Mouse (Mus musculus) limb, embryonic 12.5 days (tissue): Measurements from ENCODE around the gene Cwc25. TPM values are rescaled to one million over a fixed set of nuclear protein-coding genes. Genes with fewer than 3 reads are reported as not detected.

Experiments
- ATAC-seq: fragments of 200-750 bp; cut with Nextera tagmentation; 2 replicates; pipeline ENCODE4 v1.8.0; 2017; ENCODE audit warnings: low read depth, moderate TSS enrichment; ENCODE audit not compliant: insufficient number of reproducible peaks, insufficient read depth, low FRiP score, low TSS enrichment
- H3K27ac ChIP-seq: fragments of 300-500 bp; sonication (generic); 2 replicates; pipeline ENCODE4 v1.5.1; 2016; ENCODE audit warnings: mild to moderate bottlenecking, moderate library complexity
- H3K27me3 ChIP-seq: fragments of 300-500 bp; sonication (generic); 2 replicates; pipeline ENCODE4 v1.6.1; 2016; ENCODE audit warnings: mild to moderate bottlenecking, moderate library complexity
- H3K36me3 ChIP-seq: fragments of 300-500 bp; sonication (generic); 2 replicates; pipeline ENCODE4 v1.6.1; 2016; ENCODE audit warnings: mild to moderate bottlenecking, moderate library complexity
- H3K4me1 ChIP-seq: fragments of 300-500 bp; sonication (generic); replicated peaks from 2 replicates; pipeline ENCODE4 v1.6.1; 2016
- H3K4me2 ChIP-seq: fragments of 300-500 bp; sonication (generic); 2 replicates; pipeline ENCODE4 v1.6.1; 2016; ENCODE audit warnings: mild to moderate bottlenecking, moderate library complexity
- H3K4me3 ChIP-seq: fragments of 300-500 bp; sonication (generic); replicated peaks from 2 replicates; pipeline ENCODE4 v1.5.1; 2016; ENCODE audit warnings: mild to moderate bottlenecking
- H3K9ac ChIP-seq: fragments of 300-500 bp; sonication (generic); replicated peaks from 2 replicates; pipeline ENCODE4 v1.6.1; 2016; ENCODE audit warnings: mild to moderate bottlenecking, moderate library complexity
- H3K9me3 ChIP-seq: fragments of 300-500 bp; sonication (generic); 2 replicates; pipeline ENCODE4 v1.6.1; 2016; ENCODE audit warnings: mild to moderate bottlenecking, moderate library complexity
- WGBS: fragments of 180-500 bp; shearing (Covaris S2); methylation state at CpG from one replicate; pipeline ENCODE4 v1.1.7; 2016; 5-methylcytosine and 5-hydroxymethylcytosine counted together
- microRNA-seq: library from miRNA; unstranded; fragments of <30 nt; microRNA quantifications from one replicate; pipeline ENCODE4, GENCODE M21; 2017
- polyA plus RNA-seq: library from polyadenylated mRNA; unstranded; fragments of >200 nt; fragmentation: Nextera tagmentation; extraction: Ambion mirVana; gene quantifications from 2 replicates; pipeline ENCODE4 v1.2.1, GENCODE M21; 2016

Cwc25 gene
- polyA plus RNA-seq, 1 experiment from 2014 or later: 25.6 TPM

GRCm38 (mm10) chr11:97697199-97697890 is 69.0 kb downstream of the Cwc25 start:
- peak overlapping the region; percentile 85 for H3K4me3 ChIP-seq
- H3K4me2 ChIP-seq: peak overlapping the region; percentile 88
- no peaks in the 10 kb centered on the region for H3K9me3 ChIP-seq
- H3K4me1 ChIP-seq: peaks cover 62% of the 10 kb centered on the region
- H3K9ac ChIP-seq: peak overlapping the region; percentile 91
- ATAC-seq: no peak
- no peaks in the 10 kb centered on the region for H3K27me3 ChIP-seq
- peaks cover 21% of the 10 kb centered on the region for H3K36me3 ChIP-seq
- 56% methylated on average over 11 of the region's 11 CpGs for WGBS
- H3K27ac ChIP-seq: peak overlapping the region; percentile 97

- Histone ChIP-seq H3K27me3 (no peaks in the 10 kb centered on the region), H3K4me3 (0 out of 2 replicates have a peak overlapping the region, but pooled peaks have one; percentile 13), H3K4me1 (peaks cover 58% of the 10 kb centered on the region), H3K27ac (no peak overlapping the region), H3K9ac (no peak overlapping the region), H3K36me3 (peaks cover 27% of the 10 kb centered on the region), H3K4me2 (peak overlapping the region; percentile 88), H3K9me3 (no peaks in the 10 kb centered on the region)
- WGBS: 74% methylated on average over 8 of the region's 8 CpGs
- ATAC-seq: no peak
Measured at GRCm38 (mm10) chr11:97696669-97697068, 69.7 kb downstream of the Cwc25 start.

GRCm38 (mm10) chr11:97695712-97696401 is 70.5 kb downstream of the Cwc25 start:
- ATAC-seq: no peak
- Histone ChIP-seq H3K27me3 (no peaks in the 10 kb centered on the region), H3K4me2 (peak overlapping the region; percentile 40), H3K4me1 (peaks cover 50% of the 10 kb centered on the region), H3K36me3 (peaks cover 35% of the 10 kb centered on the region), H3K27ac (peak overlapping the region; percentile 41), H3K9ac (0 out of 2 replicates have a peak overlapping the region, but pooled peaks have one; percentile 5), H3K4me3 (peak overlapping the region; percentile 13), H3K9me3 (no peaks in the 10 kb centered on the region)
- WGBS: 53% methylated on average over 9 of the region's 9 CpGs

Small RNA genes lying within 50 kb of the gene (microRNA-seq; reads per million reads assigned to microRNA genes)
- gene Mir8102: 0.93 reads per million

Other genes with a start within 250 kb of the Cwc25 start
- 0.27 and 0.79 TPM in 2 replicates for gene Srcin1, start 190.4 kb downstream of the Cwc25 start, polyA plus RNA-seq
- 16.4 and 16.9 TPM in 2 replicates for gene Epop, start 136.9 kb downstream of the Cwc25 start, polyA plus RNA-seq
- gene Mllt6, start 103.1 kb downstream of the Cwc25 start, polyA plus RNA-seq: 2.8 and 2.9 TPM in 2 replicates
- 10.0 and 11.3 TPM in 2 replicates for gene Cisd3, start 80.7 kb downstream of the Cwc25 start, polyA plus RNA-seq
- gene Pcgf2, start 66.1 kb downstream of the Cwc25 start, polyA plus RNA-seq: 20.2 and 20.3 TPM in 2 replicates
- 481 TPM in 2 replicates for gene Psmb3, start 63.2 kb downstream of the Cwc25 start, polyA plus RNA-seq
- gene Pip4k2b, start 21.9 kb downstream of the Cwc25 start, polyA plus RNA-seq: 2.2 and 2.7 TPM in 2 replicates
- gene 1700001P01Rik, start 9.4 kb upstream of the Cwc25 start, polyA plus RNA-seq: 0.37 TPM in 1 of 2 replicates, not detected in the other
- gene Rpl23, start 15.9 kb upstream of the Cwc25 start, polyA plus RNA-seq: 513 and 518 TPM in 2 replicates
- 110 and 120 TPM in 2 replicates for gene Lasp1, start 32.4 kb upstream of the Cwc25 start, polyA plus RNA-seq
- gene B230217C12Rik, start 74.2 kb upstream of the Cwc25 start, polyA plus RNA-seq: 11.8 and 13.2 TPM in 2 replicates
- gene Fbxo47, start 117.6 kb upstream of the Cwc25 start, polyA plus RNA-seq: 0.60 and 0.92 TPM in 2 replicates
- gene Plxdc1, start 219.9 kb upstream of the Cwc25 start, polyA plus RNA-seq: 0.12 TPM in 1 of 2 replicates, not detected in the other
- gene Arl5c, start 229.6 kb upstream of the Cwc25 start, polyA plus RNA-seq: 5.9 and 7.1 TPM in 2 replicates